Mouse (Mus musculus) lung, adult 10 weeks (tissue): ENCODE data around the gene Furin. TPM values are rescaled to one million over a fixed set of nuclear protein-coding genes. Genes with fewer than 3 reads are reported as not detected.

Experiments
- polyA plus RNA-seq: library from polyadenylated mRNA; stranded (reverse); fragments of 350-450 nt; fragmentation: Illumina TruSeq; extraction: RNeasy Lipid Tissue Mini Kit (QIAGEN cat#74804); gene quantifications from one replicate; pipeline ENCODE4 v1.2.3, GENCODE M21; 2014; ENCODE audit warnings: low read depth, low replicate concordance; ENCODE audit not compliant: insufficient read depth

The Furin gene
- polyA plus RNA-seq = 29.6 TPM

DNA sequence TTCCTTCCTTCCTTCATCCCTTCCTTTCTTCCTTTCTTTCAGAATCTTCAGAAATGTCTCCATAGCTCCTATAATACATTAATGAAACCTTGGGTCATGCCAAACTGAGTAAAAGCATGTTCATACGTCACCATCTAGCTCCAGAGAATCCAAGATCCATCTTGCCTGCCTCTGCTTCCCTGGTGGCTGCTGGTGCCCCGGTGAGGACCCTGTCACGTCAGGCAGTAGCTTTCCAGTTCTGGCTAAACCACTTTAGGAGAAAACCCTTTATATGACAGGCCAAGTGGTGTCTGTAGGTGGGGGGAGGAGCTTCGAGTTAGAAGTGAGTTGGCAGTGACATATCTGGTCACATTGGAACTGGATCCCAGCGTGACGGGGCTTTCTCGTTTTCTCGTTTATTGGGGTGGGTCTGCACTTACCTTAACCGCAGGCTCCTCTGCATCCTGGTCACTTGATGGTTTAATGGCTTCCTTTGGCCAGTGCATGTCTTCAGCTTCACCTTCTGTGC is at the start of gene Furin:
Gene Furin (minus strand): TSS at position 249 of the 508 bp plus-strand sequence.

DNA sequence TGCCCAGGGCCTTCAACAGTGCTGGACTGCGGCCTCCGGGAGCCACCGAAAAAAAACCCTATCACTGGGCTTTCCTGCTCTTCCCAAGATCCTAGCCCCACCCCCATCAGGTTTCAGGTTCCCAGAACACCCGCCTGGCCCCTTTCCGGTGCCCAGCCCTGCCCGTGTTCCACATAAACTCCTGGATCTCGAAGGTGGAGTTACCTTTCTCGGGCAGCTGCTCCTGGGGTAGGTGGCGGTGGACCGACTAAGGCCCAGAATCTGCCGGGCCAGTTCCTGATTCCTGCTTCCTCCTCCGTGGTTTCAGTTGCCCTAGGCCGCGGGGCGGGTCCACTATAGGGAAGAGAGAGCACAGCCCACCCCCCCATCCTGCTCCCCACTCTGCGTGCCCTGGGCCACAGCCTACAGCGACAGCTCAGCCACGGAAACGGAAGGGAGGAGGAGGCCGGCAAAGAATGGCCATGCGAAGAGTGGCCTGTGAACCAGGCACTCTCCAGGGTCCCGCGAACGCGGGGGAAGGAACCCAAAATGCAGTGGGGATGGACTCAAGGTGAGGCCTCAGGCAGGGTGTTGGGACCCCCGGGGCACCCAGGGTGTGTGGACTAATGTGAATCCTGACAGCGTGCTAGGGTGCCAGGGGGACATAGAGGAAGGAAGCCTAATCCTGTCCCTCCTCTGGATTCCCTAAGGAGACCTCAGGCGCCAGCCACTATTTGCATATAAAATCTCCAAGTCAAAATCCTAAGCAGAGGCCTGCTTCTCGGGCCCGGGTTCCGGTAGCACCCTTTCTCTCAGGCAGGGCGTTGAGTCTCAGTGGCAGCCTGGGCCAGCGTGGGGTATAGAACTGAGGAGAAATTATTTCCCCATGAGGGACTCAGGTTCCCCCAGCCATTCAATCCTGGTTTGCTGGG is 17.3 kb downstream of the Furin start, which contains the start of gene Fes:
Gene Fes (minus strand): TSS at position 314 of the 911 bp plus-strand sequence.

DNA sequence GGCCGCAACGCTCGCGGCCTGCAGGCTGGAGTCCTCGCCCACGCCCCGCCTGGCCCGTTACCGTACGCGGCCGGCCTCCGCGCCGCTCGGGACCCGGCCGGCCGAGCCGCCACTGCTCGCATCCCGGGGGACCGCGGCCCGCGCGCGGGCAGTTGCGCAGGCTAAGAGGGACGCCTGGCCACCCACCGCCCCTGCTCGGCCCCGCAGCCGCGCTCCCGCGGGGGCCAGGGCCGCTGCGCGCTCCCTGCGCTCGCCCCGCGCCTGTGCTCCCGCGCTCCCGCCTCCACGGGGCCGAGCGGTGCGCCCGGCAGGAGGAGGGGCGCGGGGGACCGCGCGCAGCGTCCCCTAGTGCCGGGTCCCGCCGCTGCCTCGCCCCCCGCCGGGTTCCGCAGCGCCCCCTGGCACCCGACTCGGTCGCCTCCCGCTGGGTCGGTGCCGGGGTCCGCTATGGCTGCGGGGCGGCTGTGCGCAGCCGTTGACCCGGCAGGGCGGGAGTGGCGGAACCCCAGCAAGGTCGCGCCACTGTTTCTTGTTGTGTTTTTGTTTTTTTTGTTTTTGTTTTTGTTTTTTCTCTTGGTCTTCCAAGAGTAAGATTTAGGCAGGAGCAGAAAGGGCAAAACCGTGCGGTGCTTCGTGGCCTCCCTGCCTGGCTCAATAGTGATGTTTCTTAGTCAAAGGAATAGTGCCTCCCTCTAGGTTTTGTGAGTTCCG is 34.0 kb downstream of the Furin start, which contains the start of gene Man2a2:
Gene Man2a2 (minus strand): TSS at position 335 of the 711 bp plus-strand sequence.

DNA sequence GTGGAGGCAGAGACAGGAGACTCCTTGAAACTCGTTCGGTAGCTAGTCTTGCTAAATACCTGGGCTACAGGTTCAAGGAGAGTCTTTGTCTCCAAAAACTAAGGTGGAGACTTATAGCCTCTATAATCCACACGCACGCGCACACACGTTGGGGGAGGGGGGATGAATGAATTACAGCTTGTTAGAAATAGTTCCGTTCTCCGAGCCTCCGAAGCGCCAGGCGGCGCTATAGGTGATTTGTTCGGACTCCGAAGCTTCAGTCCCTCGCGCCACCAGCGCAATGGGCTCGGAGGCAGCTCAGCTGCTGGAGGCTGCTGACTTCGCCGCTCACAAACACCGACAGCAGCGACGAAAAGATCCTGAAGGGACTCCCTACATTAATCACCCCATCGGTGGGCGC is 62.4 kb downstream of the Furin start, which contains the start of gene Hddc3:
Gene Hddc3 (plus strand): TSS at position 247 of the 400 bp plus-strand sequence.

DNA sequence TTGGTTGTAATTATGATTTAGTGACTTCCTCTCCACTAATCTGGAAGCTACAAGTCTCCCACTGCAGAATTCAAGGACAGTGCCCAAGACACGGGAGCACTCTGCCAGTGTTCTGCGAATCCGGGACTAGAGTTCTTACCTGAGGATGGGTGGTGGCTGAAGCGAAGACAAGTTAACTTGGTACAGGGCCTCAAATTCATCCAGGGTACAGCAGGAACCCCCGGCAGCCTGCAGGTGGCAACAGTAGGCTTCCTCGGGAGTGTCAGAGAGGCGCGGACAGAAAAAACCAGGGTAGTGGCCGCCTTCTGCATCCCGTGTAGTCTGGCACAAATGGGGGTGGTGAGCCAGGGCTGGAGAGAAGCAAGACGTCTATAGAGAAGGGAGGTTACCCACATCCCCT is 64.4 kb downstream of the Furin start, which contains the start of gene Unc45a:
Gene Unc45a (minus strand): TSS at position 213 of the 400 bp plus-strand sequence.

Other genes starting within 250 kb of the Furin start
- gene Sema4b, start 218.6 kb downstream of the Furin start, polyA plus RNA-seq = 4.1 TPM
- 95.7 TPM for gene Cib1, start 172.6 kb downstream of the Furin start, polyA plus RNA-seq
- gene Gdpgp1, start 172.6 kb downstream of the Furin start, polyA plus RNA-seq = 1.6 TPM
- gene Ttll13, start 159.1 kb downstream of the Furin start, polyA plus RNA-seq = 0.74 TPM
- 36.1 TPM for gene Ngrn, start 144.2 kb downstream of the Furin start, polyA plus RNA-seq
- 7.7 TPM for gene Vps33b, start 135.8 kb downstream of the Furin start, polyA plus RNA-seq
- gene Prc1, start 111.0 kb downstream of the Furin start, polyA plus RNA-seq = 1.7 TPM
- gene Rccd1, start 81.0 kb downstream of the Furin start, polyA plus RNA-seq = 7.9 TPM
- gene Unc45a, start 64.4 kb downstream of the Furin start, polyA plus RNA-seq = 26.9 TPM
- gene Hddc3, start 62.3 kb downstream of the Furin start, polyA plus RNA-seq = 11.1 TPM
- 13.0 TPM for gene Man2a2, start 34.1 kb downstream of the Furin start, polyA plus RNA-seq
- 15.8 TPM for gene Fes, start 17.5 kb downstream of the Furin start, polyA plus RNA-seq
- 0.68 TPM for gene Blm, start 129.7 kb upstream of the Furin start, polyA plus RNA-seq